Mouse (Mus musculus) MEL-GATA-1-ER (cell line): ENCODE results near the gene Cyp4a12a.
"Not testable (repeated sequence)": the region's sequence is repeated elsewhere in the genome, so short reads cannot be mapped to it uniquely, and the experiment has no call there.

ENCODE experiments used
- DNase-seq: peaks from one replicate; pipeline ENCODE4 v3.0.0-alpha.2; 2012; ENCODE audit warnings: low read depth; ENCODE audit errors: extremely low read depth

Cyp4a12a gene

GRCm38 (mm10) chr4:115298746-115299145 is at the start of gene Cyp4a12a:
TSS of gene Cyp4a12a (plus strand) at chr4:115299046.
- not testable (repeated sequence) for DNase-seq

- not testable (repeated sequence) for DNase-seq
These were observed 33.9 kb upstream of the Cyp4a12a start for GRCm38 (mm10) chr4:115264687-115265569.

- DNase-seq = not testable (repeated sequence)
These were observed 20.4 kb upstream of the Cyp4a12a start for GRCm38 (mm10) chr4:115278215-115278982.

GRCm38 (mm10) chr4:115280342-115280741 is 18.5 kb upstream of the Cyp4a12a start:
- DNase-seq = no peak

- DNase-seq = not testable (repeated sequence)
These were observed 18.1 kb upstream of the Cyp4a12a start for GRCm38 (mm10) chr4:115280779-115281178.

- DNase-seq = not testable (repeated sequence)
These were observed 17.5 kb upstream of the Cyp4a12a start for GRCm38 (mm10) chr4:115281231-115281767.

GRCm38 (mm10) chr4:115325722-115326121 is 26.9 kb downstream of the Cyp4a12a start:
- DNase-seq = not testable (repeated sequence)

- not testable (repeated sequence) for DNase-seq
These were observed 66.8 kb downstream of the Cyp4a12a start for GRCm38 (mm10) chr4:115365624-115366023.

- not testable (repeated sequence) for DNase-seq
These were observed 69.2 kb downstream of the Cyp4a12a start for GRCm38 (mm10) chr4:115368067-115368466.
